Mouse (Mus musculus): ENCODE data around the gene Eif2d. TPM values are rescaled to one million over a fixed set of nuclear protein-coding genes. Genes with fewer than 3 reads are reported as not detected.
A peak's percentile ranks its signal among the peaks of the same experiment; 100 is the strongest.
"Not testable (repeated sequence)": the region's sequence is repeated elsewhere in the genome, so short reads cannot be mapped to it uniquely, and the experiment has no call there.

The Eif2d gene
- polyA plus RNA-seq, 1 experiment = not detected

GRCm38 (mm10) chr1:131137717-131138118 is 15.3 kb upstream of the Eif2d start:
- Histone ChIP-seq H3K4me1 (ENCODE audit: control insufficient read depth, insufficient read depth, low read length) (peaks cover 6% of the 10 kb centered on the region), H3K4me3 (ENCODE audit: insufficient read depth, low read depth, low read length) (peak overlapping the region; percentile 74), H3K27ac (ENCODE audit: insufficient read depth, low read depth, low read length) (no peak overlapping the region)
- under 1% methylated on average over 29 of the region's 36 CpGs for WGBS
- TF ChIP-seq POLR2A (IDR thresholded peaks at IDR 0.05; ENCODE audit: insufficient read depth, low read depth, low read length) (no peak), CTCF (IDR thresholded peaks at IDR 0.05; ENCODE audit: insufficient read depth, low read depth, low read length) (no peak)

GRCm38 (mm10) chr1:131138191-131139016 is 14.6 kb upstream of the Eif2d start, which contains the start of gene Dyrk3:
TSS of gene Dyrk3 (minus strand) at chr1:131138340.
- Histone ChIP-seq H3K4me3 (ENCODE audit: insufficient read depth, low read depth, low read length) (peak within 1 kb of the TSS; percentile 74), H3K4me1 (ENCODE audit: control insufficient read depth, insufficient read depth, low read length) (peaks cover 6% of the 10 kb centered on the region), H3K27ac (ENCODE audit: insufficient read depth, low read depth, low read length) (peak within 1 kb of the TSS; percentile 29; the same call in 1 of the 2 replicates)
- TF ChIP-seq POLR2A (IDR thresholded peaks at IDR 0.05; ENCODE audit: insufficient read depth, low read depth, low read length) = peak; percentile 56
- no peak for TF ChIP-seq CTCF (IDR thresholded peaks at IDR 0.05; ENCODE audit: insufficient read depth, low read depth, low read length)
- 2% methylated on average over 49 of the region's 49 CpGs for WGBS

- 70% methylated on average over 11 of the region's 11 CpGs for WGBS
- Histone ChIP-seq H3K4me1 (ENCODE audit: control insufficient read depth, insufficient read depth, low read length) (peaks cover 4% of the 10 kb centered on the region), H3K4me3 (ENCODE audit: insufficient read depth, low read depth, low read length) (no peak overlapping the region), H3K27ac (ENCODE audit: insufficient read depth, low read depth, low read length) (no peak overlapping the region)
- TF ChIP-seq POLR2A (IDR thresholded peaks at IDR 0.05; ENCODE audit: insufficient read depth, low read depth, low read length) (no peak), CTCF (IDR thresholded peaks at IDR 0.05; ENCODE audit: insufficient read depth, low read depth, low read length) (no peak)
These were observed 13.6 kb upstream of the Eif2d start for GRCm38 (mm10) chr1:131139102-131140095.

- WGBS = 80% methylated on average over 2 of the region's 2 CpGs
- TF ChIP-seq POLR2A (IDR thresholded peaks at IDR 0.05; ENCODE audit: insufficient read depth, low read depth, low read length) (no peak), CTCF (IDR thresholded peaks at IDR 0.05; ENCODE audit: insufficient read depth, low read depth, low read length) (no peak)
- Histone ChIP-seq H3K27ac (ENCODE audit: insufficient read depth, low read depth, low read length) (no peak overlapping the region), H3K4me1 (ENCODE audit: control insufficient read depth, insufficient read depth, low read length) (no peaks in the 10 kb centered on the region), H3K4me3 (ENCODE audit: insufficient read depth, low read depth, low read length) (no peak overlapping the region)
These were observed 11.5 kb upstream of the Eif2d start for GRCm38 (mm10) chr1:131141449-131141848.

- Histone ChIP-seq H3K27ac (ENCODE audit: insufficient read depth, low read depth, low read length) (no peak overlapping the region), H3K4me3 (ENCODE audit: insufficient read depth, low read depth, low read length) (no peak overlapping the region), H3K4me1 (ENCODE audit: control insufficient read depth, insufficient read depth, low read length) (no peaks in the 10 kb centered on the region)
- 97% methylated on average over 1 of the region's 1 CpGs for WGBS
- TF ChIP-seq POLR2A (IDR thresholded peaks at IDR 0.05; ENCODE audit: insufficient read depth, low read depth, low read length) (no peak), CTCF (IDR thresholded peaks at IDR 0.05; ENCODE audit: insufficient read depth, low read depth, low read length) (no peak)
These were observed 10.5 kb upstream of the Eif2d start for GRCm38 (mm10) chr1:131142472-131142871.

- H3K4me1 ChIP-seq (ENCODE audit: control insufficient read depth, insufficient read depth, low read length); H3K27ac ChIP-seq (ENCODE audit: insufficient read depth, low read depth, low read length): not testable (repeated sequence)
- WGBS = 94% methylated on average over 3 of the region's 3 CpGs
These were observed 7.8 kb upstream of the Eif2d start for GRCm38 (mm10) chr1:131145222-131145621.

GRCm38 (mm10) chr1:131146181-131146614 is 6.8 kb upstream of the Eif2d start:
- H3K4me1 ChIP-seq (ENCODE audit: control insufficient read depth, insufficient read depth, low read length) = no peaks in the 10 kb centered on the region
- 77% methylated on average over 3 of the region's 3 CpGs for WGBS
- no peak overlapping the region for H3K4me3 ChIP-seq (ENCODE audit: insufficient read depth, low read depth, low read length)
- no peak for TF ChIP-seq POLR2A (IDR thresholded peaks at IDR 0.05; ENCODE audit: insufficient read depth, low read depth, low read length)
- TF ChIP-seq CTCF (IDR thresholded peaks at IDR 0.05; ENCODE audit: insufficient read depth, low read depth, low read length) = no peak
- H3K27ac ChIP-seq (ENCODE audit: insufficient read depth, low read depth, low read length) = no peak overlapping the region

More at GRCm38 (mm10) chr1:131145222-131145621, 7.8 kb upstream of the Eif2d start:
- not testable (repeated sequence) for H3K4me3 ChIP-seq (ENCODE audit: insufficient read depth, low read depth, low read length)

- TF ChIP-seq POLR2A (IDR thresholded peaks at IDR 0.05; ENCODE audit: insufficient read depth, low read depth, low read length) (no peak), CTCF (IDR thresholded peaks at IDR 0.05; ENCODE audit: insufficient read depth, low read depth, low read length) (no peak)
- 95% methylated on average over 1 of the region's 1 CpGs for WGBS
- H3K4me1 ChIP-seq (ENCODE audit: control insufficient read depth, insufficient read depth, low read length) = peaks cover 2% of the 10 kb centered on the region; the same call in 1 of the 2 replicates
- H3K27ac ChIP-seq (ENCODE audit: insufficient read depth, low read depth, low read length) = no peak overlapping the region
- H3K4me3 ChIP-seq (ENCODE audit: insufficient read depth, low read depth, low read length) = no peak overlapping the region
These were observed 3.5 kb upstream of the Eif2d start for GRCm38 (mm10) chr1:131149496-131149895.
